Mouse (Mus musculus) cortical plate, adult 2 months (tissue): ENCODE data around the gene Prodh2. TPM values are rescaled to one million over a fixed set of nuclear protein-coding genes. Genes with fewer than 3 reads are reported as not detected.

Source experiments
- H3K27ac ChIP-seq: fragments of 200-500 bp; 2 replicates; pipeline ENCODE4 v1.5.1; 2012; ENCODE audit warnings: low read length, control low read depth, inconsistent platforms; ENCODE audit not compliant: insufficient read depth
- H3K4me1 ChIP-seq: fragments of 200-500 bp; 2 replicates; pipeline ENCODE4 v1.6.1; 2011; ENCODE audit warnings: low read length; ENCODE audit not compliant: control insufficient read depth, insufficient read depth
- H3K4me3 ChIP-seq: fragments of 200-500 bp; 2 replicates; pipeline ENCODE4 v1.5.1; 2011; ENCODE audit warnings: mild to moderate bottlenecking, low read length, control low read depth; ENCODE audit not compliant: insufficient read depth
- CTCF ChIP-seq: fragments of 200-500 bp; IDR thresholded peaks from 2 replicates; pipeline ENCODE4 v1.5.1; 2011; ENCODE audit warnings: mild to moderate bottlenecking, control low read depth, low read length; ENCODE audit not compliant: insufficient read depth; ENCODE audit errors: extremely low read depth
- POLR2A ChIP-seq: fragments of 200-500 bp; IDR thresholded peaks from 2 replicates; pipeline ENCODE4 v1.6.1; 2011; ENCODE audit warnings: mild to moderate bottlenecking, low read length, control low read depth; ENCODE audit not compliant: insufficient read depth; ENCODE audit errors: extremely low read depth
- polyA plus RNA-seq: library from polyadenylated mRNA; depleted of rRNA; stranded (reverse); fragments of >200 nt; gene quantifications from 2 replicates; pipeline ENCODE4 v1.2.3, GENCODE M21; 2012

Gene Prodh2
- polyA plus RNA-seq, 1 experiment, result not detected

DNA sequence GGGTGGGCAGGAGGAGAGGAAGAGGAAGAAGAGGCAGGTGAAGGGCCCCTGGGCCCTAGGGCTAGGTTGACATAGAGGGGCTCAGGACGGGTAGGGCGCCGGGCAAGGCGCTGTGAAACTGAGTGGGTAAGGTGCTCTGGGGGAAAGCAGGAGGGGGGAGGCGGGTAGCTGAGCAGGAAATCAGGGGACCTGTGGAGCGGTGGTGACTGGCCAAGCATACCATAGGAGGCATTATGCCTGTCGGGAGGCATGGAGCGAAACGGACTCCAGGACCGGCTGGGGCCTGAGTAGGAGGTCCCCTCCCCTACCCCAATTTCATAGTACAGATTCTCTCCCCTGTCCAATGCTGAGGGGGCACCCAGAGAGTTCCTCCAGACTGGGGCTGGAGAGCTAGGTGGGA is 29.4 kb downstream of the Prodh2 start:
- Histone ChIP-seq H3K4me1 (no peaks in the 10 kb centered on the region), H3K4me3 (no peak overlapping the region), H3K27ac (no peak overlapping the region)
- TF ChIP-seq POLR2A (no peak), CTCF (no peak)

DNA sequence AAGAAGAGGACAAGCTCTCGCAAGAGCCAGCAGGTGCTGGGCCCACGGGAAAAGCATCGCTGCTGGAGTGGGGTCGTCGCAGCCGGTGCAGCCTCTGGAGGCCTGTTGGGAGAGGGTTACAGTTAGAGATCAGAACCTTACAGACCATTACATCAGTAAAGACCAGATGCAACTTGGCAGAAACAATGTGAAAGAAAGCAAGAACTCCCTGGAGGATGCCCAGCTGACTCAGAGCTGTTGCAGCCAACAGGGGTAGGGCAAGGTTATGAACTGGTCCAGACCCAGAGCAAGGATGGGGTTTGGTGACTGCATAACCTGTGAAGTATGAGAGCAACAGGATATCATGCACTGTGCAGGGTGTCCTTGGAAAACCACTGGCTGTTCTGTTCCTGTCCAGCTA is 31.1 kb downstream of the Prodh2 start:
- TF ChIP-seq POLR2A (no peak), CTCF (no peak)
- Histone ChIP-seq H3K4me1 (no peaks in the 10 kb centered on the region), H3K4me3 (no peak overlapping the region), H3K27ac (no peak overlapping the region)

DNA sequence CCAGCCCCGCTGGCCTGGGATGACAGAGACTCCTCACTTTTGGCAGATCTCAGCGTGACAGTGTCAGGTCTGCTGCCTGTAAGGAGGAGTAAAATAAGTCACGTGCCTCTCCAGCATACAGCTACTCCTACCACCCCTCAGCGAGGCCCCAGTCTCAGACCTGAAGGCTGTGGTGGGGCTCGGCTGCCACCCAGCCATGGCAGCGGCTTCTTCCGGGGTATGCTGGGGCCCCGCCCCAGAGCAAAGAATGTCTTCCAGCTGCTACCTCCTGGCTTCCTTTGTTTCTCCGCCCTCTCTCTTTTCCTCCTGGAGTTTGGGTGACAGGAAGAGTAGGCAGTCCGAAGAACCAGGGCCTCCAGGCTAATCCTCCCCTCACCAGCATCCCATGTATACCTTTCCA is 32.5 kb downstream of the Prodh2 start:
- Histone ChIP-seq H3K27ac (0 out of 2 replicates have a peak overlapping the region, but pooled peaks have one; percentile 7), H3K4me1 (peaks cover 3% of the 10 kb centered on the region; the same call in 1 of the 2 replicates), H3K4me3 (no peak overlapping the region)
- no peak for TF ChIP-seq CTCF
- no peak for TF ChIP-seq POLR2A

DNA sequence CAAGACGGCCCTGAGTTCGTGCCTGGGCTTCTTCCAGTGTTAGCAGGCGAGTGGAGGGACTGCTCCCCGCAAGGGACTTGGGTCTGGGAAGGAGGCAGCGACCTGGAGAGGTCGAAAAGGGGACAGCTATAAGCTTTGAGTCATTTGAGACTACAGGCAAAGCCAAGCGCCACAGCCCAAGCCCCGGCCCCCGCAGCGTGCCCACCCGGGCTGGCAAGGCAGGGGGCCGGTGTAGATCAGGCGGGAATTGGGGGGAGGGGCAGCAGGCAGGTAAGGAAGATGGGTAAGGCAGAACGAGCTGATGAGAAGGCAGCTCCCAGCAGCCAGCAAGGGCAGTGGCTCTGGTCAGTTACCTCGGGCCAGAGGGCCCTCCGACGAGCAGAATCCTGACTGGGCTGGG is 33.0 kb downstream of the Prodh2 start:
- no peak for TF ChIP-seq POLR2A
- no peak for TF ChIP-seq CTCF
- H3K4me3 ChIP-seq, result no peak overlapping the region
- H3K4me1 ChIP-seq, result peaks cover 3% of the 10 kb centered on the region; the same call in 1 of the 2 replicates
- H3K27ac ChIP-seq, result peak overlapping the region; percentile 7; the same call in 1 of the 2 replicates

DNA sequence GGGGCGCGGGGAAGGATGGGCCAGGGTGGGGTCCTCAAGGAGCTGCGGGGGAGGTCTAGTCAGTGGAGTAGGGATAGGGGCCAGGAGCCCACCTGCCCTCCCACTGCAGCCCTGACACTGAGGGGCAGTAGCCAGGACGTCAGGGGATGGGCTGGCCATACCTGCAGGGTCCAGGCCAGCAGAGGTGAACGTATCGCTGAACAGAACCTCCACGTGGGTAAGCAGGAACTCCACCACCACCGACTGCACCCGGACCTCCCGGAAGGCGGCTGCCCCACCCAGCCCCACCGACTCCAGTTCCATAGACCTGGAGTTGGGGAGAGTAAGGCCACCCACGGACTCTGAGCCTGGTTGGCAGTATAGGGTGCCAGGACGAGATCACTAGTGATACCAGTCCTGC is 33.6 kb downstream of the Prodh2 start:
- Histone ChIP-seq H3K4me3 (no peak overlapping the region), H3K27ac (no peak overlapping the region), H3K4me1 (peaks cover 4% of the 10 kb centered on the region)
- TF ChIP-seq CTCF (no peak), POLR2A (no peak)

DNA sequence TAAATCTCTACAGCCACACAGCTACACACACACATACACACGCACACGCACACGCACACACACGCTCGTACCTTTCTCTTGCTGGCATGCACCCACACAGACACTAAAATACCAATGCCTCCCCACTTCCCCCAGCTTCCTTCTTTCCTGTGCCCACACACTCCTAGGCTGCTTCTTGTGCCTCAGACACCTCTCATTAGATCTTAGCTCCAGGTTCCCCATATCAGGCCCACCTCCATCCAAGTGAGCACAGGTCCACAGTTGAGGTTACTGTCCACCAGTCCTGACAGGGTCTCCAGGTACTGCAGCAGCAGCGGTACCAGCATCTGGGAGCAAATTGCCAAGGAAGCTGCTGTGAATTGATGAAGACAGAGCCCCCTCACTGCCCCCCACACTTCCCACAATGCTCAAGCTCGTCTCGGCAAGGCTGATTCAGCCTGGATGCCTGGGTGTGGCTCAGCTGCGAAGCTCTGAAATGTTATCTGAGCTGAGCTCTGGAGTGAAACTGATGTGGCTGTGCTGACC is 37.9 kb downstream of the Prodh2 start:
- TF ChIP-seq POLR2A, result peak; percentile 17; the same call in 1 of the 2 replicates
- no peak for TF ChIP-seq CTCF
- peak overlapping the region; percentile 32 for H3K27ac ChIP-seq
- peak overlapping the region; percentile 7; the same call in 1 of the 2 replicates for H3K4me3 ChIP-seq
- H3K4me1 ChIP-seq, result peaks cover 14% of the 10 kb centered on the region

DNA sequence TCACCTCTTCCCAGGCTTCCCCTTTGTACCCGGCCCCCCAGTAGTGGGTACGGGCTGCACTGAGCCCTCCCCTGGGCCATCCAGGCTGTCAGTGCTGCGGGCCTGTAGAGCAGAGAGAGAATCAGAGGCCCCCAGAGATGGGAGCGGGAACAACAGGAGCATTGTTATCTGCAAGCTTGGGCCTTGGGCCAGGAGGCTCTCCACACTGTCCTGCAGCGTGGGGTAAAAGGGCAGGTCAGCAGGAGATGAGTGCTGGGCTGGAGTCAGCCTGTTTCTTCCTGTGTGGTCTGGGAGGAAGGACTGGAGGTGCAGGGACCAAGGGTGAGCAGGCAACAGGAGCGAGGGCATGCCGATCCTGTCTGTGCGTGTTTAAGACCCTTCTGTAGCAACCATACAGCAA is 39.5 kb downstream of the Prodh2 start:
- H3K4me3 ChIP-seq, result peak overlapping the region; percentile 75
- no peak for TF ChIP-seq POLR2A
- no peak for TF ChIP-seq CTCF
- H3K27ac ChIP-seq, result peak overlapping the region; percentile 57
- H3K4me1 ChIP-seq, result peaks cover 14% of the 10 kb centered on the region

DNA sequence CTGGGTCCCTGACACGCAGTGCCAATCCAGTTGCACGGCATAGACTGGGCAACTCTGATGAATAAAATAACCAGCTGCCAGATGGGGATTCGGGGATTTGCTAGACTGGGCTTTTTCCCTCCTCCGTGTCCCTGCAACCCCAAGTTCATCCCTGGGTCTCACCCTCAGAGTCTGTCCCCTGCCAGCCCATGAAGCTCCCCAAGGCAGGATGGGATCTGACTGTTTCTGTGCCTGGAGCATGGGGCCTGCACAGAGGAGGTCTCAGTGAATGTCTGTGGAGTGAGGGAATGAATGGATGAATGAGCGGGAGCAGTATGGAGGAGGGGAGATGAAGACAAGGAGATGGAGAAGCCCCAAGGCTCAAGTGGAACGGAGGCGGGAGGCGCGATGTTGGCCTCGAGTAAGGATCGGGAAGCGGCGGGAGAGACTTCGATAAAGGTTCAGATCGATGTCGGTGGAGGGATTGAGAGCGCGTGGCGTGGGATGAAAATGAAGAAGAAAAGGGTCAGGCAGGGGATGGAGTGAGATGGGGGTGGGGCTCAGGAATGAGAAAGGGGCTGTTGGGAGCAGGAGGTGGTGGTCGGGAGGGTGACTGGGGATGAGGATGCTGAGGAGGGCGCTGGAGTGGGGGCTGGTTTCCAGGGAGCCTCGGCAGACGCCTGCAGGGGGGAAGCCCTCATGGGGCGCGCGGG is 40.7 kb downstream of the Prodh2 start:
- H3K4me3 ChIP-seq, result peak overlapping the region; percentile 75
- H3K4me1 ChIP-seq, result peaks cover 14% of the 10 kb centered on the region
- peak overlapping the region; percentile 57 for H3K27ac ChIP-seq
- peak; percentile 15; the same call in 1 of the 2 replicates for TF ChIP-seq POLR2A
- TF ChIP-seq CTCF, result no peak

DNA sequence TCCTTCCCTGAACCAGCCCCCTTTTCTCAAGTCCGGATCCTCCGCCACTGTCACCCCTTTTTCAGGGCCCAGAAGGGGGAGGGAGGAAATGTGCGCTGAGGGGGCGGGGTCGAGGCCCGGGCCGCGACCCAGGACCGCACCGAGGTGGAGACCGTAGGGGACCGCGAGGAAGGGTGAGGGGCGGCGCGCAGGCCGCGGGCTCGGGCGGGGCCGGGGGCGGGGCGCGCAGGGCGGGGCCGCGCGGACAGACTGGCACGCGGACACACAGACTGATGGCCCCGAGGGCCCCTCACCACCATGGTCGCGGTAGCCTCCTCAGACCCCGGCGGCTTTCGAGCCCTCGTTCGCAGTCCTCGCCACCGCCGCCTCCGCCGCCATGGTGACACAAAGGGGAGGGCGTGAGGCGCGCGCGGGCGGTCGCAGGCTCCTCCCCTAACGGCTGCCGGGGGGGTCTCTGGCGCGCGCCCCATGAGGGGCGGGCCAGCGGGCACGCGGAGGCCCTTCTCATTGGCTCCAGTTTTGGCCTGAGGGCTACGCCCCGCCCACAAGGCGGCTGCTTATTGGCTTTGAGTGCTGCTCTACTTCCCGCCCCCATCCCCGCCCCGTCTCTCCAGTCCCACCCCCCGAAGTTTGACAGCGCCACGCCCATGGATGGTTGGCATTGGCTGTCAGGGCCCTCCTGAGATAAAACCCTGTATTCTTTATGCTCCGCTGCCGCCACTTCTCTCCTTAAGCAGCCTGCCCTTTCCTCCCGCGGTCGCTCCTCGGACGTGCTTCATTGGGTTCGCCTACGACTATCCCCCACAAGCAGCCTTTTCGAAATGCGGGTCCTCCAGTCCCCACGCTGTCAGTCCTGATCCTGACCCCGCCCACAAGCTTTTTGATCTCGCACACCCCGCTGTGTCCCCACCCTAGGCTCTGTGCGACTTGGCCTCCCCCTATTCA is 41.5 kb downstream of the Prodh2 start, which contains the start of gene Arhgap33:
Arhgap33 (minus strand) TSS at position 428 of the 945 bp plus-strand sequence.
- Histone ChIP-seq H3K4me3 (peak within 1 kb of the TSS; percentile 75), H3K4me1 (peaks cover 14% of the 10 kb centered on the region), H3K27ac (peak within 1 kb of the TSS; percentile 57)
- TF ChIP-seq CTCF (no peak), POLR2A (peak; percentile 59; the same call in 1 of the 2 replicates)

DNA sequence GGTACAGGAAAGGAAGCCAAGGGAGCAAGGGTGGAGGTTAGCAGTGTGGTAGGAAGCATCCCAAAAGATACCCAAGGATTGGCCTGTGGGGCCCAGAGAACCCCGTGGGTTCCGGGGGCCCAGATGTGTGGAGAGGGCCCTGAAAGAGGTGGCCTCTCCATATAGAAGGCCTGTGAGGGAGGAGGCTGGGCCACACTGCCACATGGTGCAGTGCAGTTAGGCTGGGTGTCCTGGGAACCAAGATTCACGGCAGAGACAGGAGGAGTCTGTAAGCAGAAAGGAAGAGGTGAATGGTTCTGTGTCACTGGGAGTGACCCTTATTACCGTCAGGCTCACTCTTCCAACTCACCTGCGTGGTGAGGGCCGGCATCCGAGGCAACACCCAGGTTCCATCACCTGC is 47.1 kb downstream of the Prodh2 start:
- Histone ChIP-seq H3K4me1 (no peaks in the 10 kb centered on the region), H3K27ac (no peak overlapping the region), H3K4me3 (no peak overlapping the region)
- no peak for TF ChIP-seq POLR2A
- no peak for TF ChIP-seq CTCF
